Mouse (Mus musculus) MEL (cell line): Measurements from ENCODE around the gene Il17ra. TPM values are rescaled to one million over a fixed set of nuclear protein-coding genes. Genes with fewer than 3 reads are reported as not detected.

Experiments
- DNase-seq: peaks from one replicate; pipeline ENCODE4 v3.0.0; 2011; ENCODE audit warnings: low read depth, low spot score
- H3K27ac ChIP-seq: 2 replicates; pipeline ENCODE4 v1.5.1; 2012; ENCODE audit warnings: low read depth, mild to moderate bottlenecking, control low read depth, low read length, moderate library complexity; ENCODE audit not compliant: control insufficient read depth
- H3K27me3 ChIP-seq, 2 experiments: fragments of 150-350 bp in 1 of 2; sonication (generic) in 1 of 2; 2 replicates each; pipeline ENCODE4 v1.6.1; 2012; ENCODE audit warnings: low read length in 2 of 2, mild to moderate bottlenecking in 2 of 2, improper control_type of control experiment in 1 of 2, moderate library complexity in 1 of 2; ENCODE audit not compliant: insufficient read depth in 2 of 2, control insufficient read depth in 1 of 2
- H3K36me3 ChIP-seq, 2 experiments: 2 replicates each; pipeline ENCODE4 v1.6.1; 2012 to 2014; ENCODE audit warnings: low read length in 2 of 2, improper control_type of control experiment in 1 of 2, inconsistent platforms in 1 of 2, mild to moderate bottlenecking in 1 of 2; ENCODE audit not compliant: insufficient read depth in 2 of 2, control insufficient read depth in 1 of 2
- H3K4me1 ChIP-seq, 2 experiments: fragments of 150-350 bp in 1 of 2; sonication (generic) in 1 of 2; 2 replicates each; pipeline ENCODE4 v1.6.1; 2012; ENCODE audit warnings: low read length in 2 of 2, improper control_type of control experiment in 1 of 2, mild to moderate bottlenecking in 1 of 2; ENCODE audit not compliant: insufficient read depth in 2 of 2, control insufficient read depth in 1 of 2
- H3K4me3 ChIP-seq, 2 experiments: fragments of 150-350 bp in 1 of 2; sonication (generic) in 1 of 2; 2 replicates each; pipeline ENCODE4 v1.5.1; 2012; ENCODE audit warnings: low read depth in 2 of 2, low read length in 2 of 2, mild to moderate bottlenecking in 2 of 2, moderate library complexity in 2 of 2, control low read depth in 1 of 2, improper control_type of control experiment in 1 of 2; ENCODE audit not compliant: control insufficient read depth in 1 of 2, insufficient read depth in 1 of 2
- H3K79me2 ChIP-seq: 2 replicates; pipeline ENCODE4 v1.6.1; 2012; ENCODE audit warnings: mild to moderate bottlenecking, low read length, moderate library complexity; ENCODE audit not compliant: control insufficient read depth, poor library complexity, insufficient read depth
- H3K9ac ChIP-seq: 2 replicates; pipeline ENCODE4 v1.6.1; 2012; ENCODE audit warnings: low read depth, mild to moderate bottlenecking, control low read depth, low read length, moderate library complexity; ENCODE audit not compliant: control insufficient read depth, poor library complexity, severe bottlenecking
- H3K9me3 ChIP-seq: fragments of 150-350 bp; sonication (generic); replicated peaks from 2 replicates; pipeline ENCODE4 v1.6.1; 2012; ENCODE audit warnings: mild to moderate bottlenecking, low read length, improper control_type of control experiment, moderate library complexity; ENCODE audit not compliant: insufficient read depth
- CHD1 ChIP-seq: IDR thresholded peaks from 2 replicates; pipeline ENCODE4 v1.6.1; 2012; ENCODE audit warnings: low read depth, mild to moderate bottlenecking, inconsistent platforms, low read length, improper control_type of control experiment
- CHD2 ChIP-seq: IDR thresholded peaks from 2 replicates; pipeline ENCODE4 v1.6.1; 2011; ENCODE audit warnings: low read length, improper control_type of control experiment
- E2F4 ChIP-seq: IDR thresholded peaks from 2 replicates; pipeline ENCODE4 v1.6.1; 2011; ENCODE audit warnings: low read depth, low read length, improper control_type of control experiment, borderline replicate concordance
- ELF1 ChIP-seq: IDR thresholded peaks from 2 replicates; pipeline ENCODE4 v1.6.1; 2014; ENCODE audit warnings: low read depth, mild to moderate bottlenecking, inconsistent platforms, low read length, improper control_type of control experiment, moderate library complexity
- ETS1 ChIP-seq: IDR thresholded peaks from 2 replicates; pipeline ENCODE4 v1.6.1; 2012; ENCODE audit warnings: low read depth, mild to moderate bottlenecking, inconsistent platforms, low read length, improper control_type of control experiment, moderate library complexity
- GABPA ChIP-seq: IDR thresholded peaks from 2 replicates; pipeline ENCODE4 v1.6.1; 2012; ENCODE audit warnings: low read depth, mild to moderate bottlenecking, inconsistent platforms, low read length, improper control_type of control experiment, moderate library complexity
- GATA1 ChIP-seq: IDR thresholded peaks from 2 replicates; pipeline ENCODE4 v1.6.1; 2011; ENCODE audit warnings: low read depth, low read length, improper control_type of control experiment
- HCFC1 ChIP-seq: IDR thresholded peaks from 2 replicates; pipeline ENCODE4 v1.6.1; 2012; ENCODE audit warnings: low read depth, mild to moderate bottlenecking, inconsistent platforms, low read length, improper control_type of control experiment, moderate library complexity
- KAT2A ChIP-seq: conservative IDR thresholded peaks from 2 replicates; pipeline ENCODE4 v1.6.1; 2012; ENCODE audit warnings: low read depth, low read length, improper control_type of control experiment, inconsistent platforms
- MAX ChIP-seq: IDR thresholded peaks from 2 replicates; pipeline ENCODE4 v1.6.1; 2011; ENCODE audit warnings: low read length, improper control_type of control experiment
- MAZ ChIP-seq: IDR thresholded peaks from 2 replicates; pipeline ENCODE4 v1.6.1; 2012; ENCODE audit warnings: low read depth, mild to moderate bottlenecking, inconsistent platforms, low read length, improper control_type of control experiment
- MEF2A ChIP-seq: IDR thresholded peaks from 2 replicates; pipeline ENCODE4 v1.6.1; 2014; ENCODE audit warnings: low read depth, mild to moderate bottlenecking, inconsistent platforms, low read length, improper control_type of control experiment; ENCODE audit not compliant: poor library complexity, insufficient replicate concordance, severe bottlenecking; ENCODE audit errors: extremely low read depth
- MYC ChIP-seq: IDR thresholded peaks from 2 replicates; pipeline ENCODE4 v1.6.1; 2011; ENCODE audit warnings: low read depth, mild to moderate bottlenecking, low read length, improper control_type of control experiment, moderate library complexity
- NELFE ChIP-seq: IDR thresholded peaks from 2 replicates; pipeline ENCODE4 v1.6.1; 2011; ENCODE audit warnings: low read depth, low read length, improper control_type of control experiment
- POLR2A ChIP-seq, 2 experiments: IDR thresholded peaks; 2 replicates each; pipeline ENCODE4 v1.6.1; 2011 to 2012; ENCODE audit warnings: low read length in 2 of 2, mild to moderate bottlenecking in 2 of 2, control low read depth in 1 of 2, improper control_type of control experiment in 1 of 2, low read depth in 1 of 2, moderate library complexity in 1 of 2; ENCODE audit not compliant: control insufficient read depth in 1 of 2, insufficient read depth in 1 of 2, poor library complexity in 1 of 2
- POLR2AphosphoS2 ChIP-seq: IDR thresholded peaks from 2 replicates; pipeline ENCODE4 v1.6.1; 2011; ENCODE audit warnings: low read length, improper control_type of control experiment
- POLR2AphosphoS5 ChIP-seq: IDR thresholded peaks from 2 replicates; pipeline ENCODE4 v1.6.1; 2012; ENCODE audit warnings: low read depth, borderline replicate concordance, mild to moderate bottlenecking, inconsistent platforms, low read length, moderate library complexity, mixed read lengths
- RAD21 ChIP-seq: IDR thresholded peaks from 2 replicates; pipeline ENCODE4 v1.6.1; 2011; ENCODE audit warnings: mild to moderate bottlenecking, low read depth, low read length, improper control_type of control experiment
- RCOR1 ChIP-seq: IDR thresholded peaks from 2 replicates; pipeline ENCODE4 v1.6.1; 2012; ENCODE audit warnings: low read depth, mild to moderate bottlenecking, inconsistent platforms, low read length, improper control_type of control experiment
- SIN3A ChIP-seq: IDR thresholded peaks from 2 replicates; pipeline ENCODE4 v1.6.1; 2012; ENCODE audit warnings: low read length, improper control_type of control experiment, inconsistent platforms
- TAL1 ChIP-seq: IDR thresholded peaks from 2 replicates; pipeline ENCODE4 v1.6.1; 2012; ENCODE audit warnings: mild to moderate bottlenecking, inconsistent platforms, low read length, moderate library complexity, mixed read lengths
- TBP ChIP-seq: IDR thresholded peaks from 2 replicates; pipeline ENCODE4 v1.8.0; 2011; ENCODE audit warnings: low read depth, low read length, improper control_type of control experiment
- TCF12 ChIP-seq: IDR thresholded peaks from 2 replicates; pipeline ENCODE4 v1.6.1; 2014; ENCODE audit warnings: low read depth, mild to moderate bottlenecking, inconsistent platforms, low read length, improper control_type of control experiment, moderate library complexity
- UBTF ChIP-seq: IDR thresholded peaks from 2 replicates; pipeline ENCODE4 v1.6.1; 2012; ENCODE audit warnings: low read depth, mild to moderate bottlenecking, inconsistent platforms, low read length, improper control_type of control experiment, moderate library complexity, borderline replicate concordance; ENCODE audit not compliant: insufficient read depth
- ZMIZ1 ChIP-seq: IDR thresholded peaks from 2 replicates; pipeline ENCODE4 v1.6.1; 2012; ENCODE audit warnings: low read depth, mild to moderate bottlenecking, inconsistent platforms, low read length, improper control_type of control experiment, moderate library complexity
- ZNF384 ChIP-seq: IDR thresholded peaks from 2 replicates; pipeline ENCODE4 v1.6.1; 2012; ENCODE audit warnings: low read depth, mild to moderate bottlenecking, inconsistent platforms, low read length, improper control_type of control experiment
- polyA plus RNA-seq, 2 experiments: library from polyadenylated mRNA; stranded (reverse) in 1 of 2; unstranded in 1 of 2; fragments of >175 nt in 1 of 2; fragments of >200 nt in 1 of 2; gene quantifications; 2 replicates each; pipeline versions ENCODE4 v1.2.1 to v1.2.4; 2012; ENCODE audit warnings: low replicate concordance in 2 of 2, low read depth in 1 of 2; ENCODE audit not compliant: insufficient read length in 2 of 2, insufficient read depth in 1 of 2, missing spikeins in 1 of 2
- total RNA-seq: library from RNA; depleted of rRNA; stranded (reverse); fragments of 300-350 nt; gene quantifications from 2 replicates; pipeline ENCODE4 v1.2.3, GENCODE M21; 2012

Gene Il17ra
- total and polyA plus RNA-seq, 3 experiments = 18.0 to 43.3 TPM; not detected in 1

GRCm38 (mm10) chr6:120457751-120458150 lies 5.3 kb upstream of the Il17ra start:
- peaks cover 0 to 14% of the 10 kb centered on the region in 2 experiments; a peak in 2 of 4 replicates for H3K36me3 ChIP-seq
- no peak overlapping the region for H3K9ac ChIP-seq
- no peaks in the 10 kb centered on the region for H3K79me2 ChIP-seq
- H3K27ac ChIP-seq = no peak overlapping the region
- no peaks in the 10 kb centered on the region for H3K27me3 ChIP-seq
- DNase-seq = no peak
- peaks cover under 1 to 15% of the 10 kb centered on the region in 2 experiments; a peak in 3 of 4 replicates for H3K4me1 ChIP-seq
- H3K9me3 ChIP-seq = no peaks in the 10 kb centered on the region
- TF ChIP-seq RCOR1 (no peak), GATA1 (no peak), ZMIZ1 (no peak), NELFE (no peak), MAZ (no peak), ZNF384 (no peak), UBTF (no peak), CHD2 (no peak), MYC (no peak), CHD1 (no peak), ETS1 (no peak), E2F4 (no peak), POLR2AphosphoS2 (no peak), TAL1 (no peak), GABPA (no peak), TCF12 (no peak), MEF2A (no peak), POLR2A (IDR thresholded peaks at IDR 0.05; ENCODE audit: control insufficient read depth in 1 of 2, insufficient read depth in 1 of 2, low read depth in 1 of 2, low read length in 2 of 2, poor library complexity in 1 of 2) (no peak)
- no peak overlapping the region for H3K4me3 ChIP-seq

- Histone ChIP-seq H3K9ac (no peak overlapping the region), H3K27me3 (no peaks in the 10 kb centered on the region), H3K4me3 (no peak overlapping the region), H3K27ac (no peak overlapping the region), H3K36me3 (peaks cover 0 to 18% of the 10 kb centered on the region in 2 experiments; a peak in 2 of 4 replicates), H3K79me2 (peaks cover 26% of the 10 kb centered on the region), H3K4me1 (peaks cover 15 to 18% of the 10 kb centered on the region in 2 experiments), H3K9me3 (no peaks in the 10 kb centered on the region)
- TF ChIP-seq GABPA = no peak
- TF ChIP-seq E2F4 = no peak
- no peak for TF ChIP-seq RAD21
- no peak for TF ChIP-seq POLR2AphosphoS5
- TF ChIP-seq HCFC1 = no peak
- no peak for TF ChIP-seq TBP
- no peak for TF ChIP-seq ELF1
- TF ChIP-seq UBTF = no peak
- TF ChIP-seq KAT2A = no peak
- no peak for TF ChIP-seq SIN3A
- TF ChIP-seq MAX = no peak
- DNase-seq = no peak
Observed at GRCm38 (mm10) chr6:120461217-120461616, 1.8 kb upstream of the Il17ra start.
